Mouse (Mus musculus): ENCODE results near the gene Nrde2. TPM values are rescaled to one million over a fixed set of nuclear protein-coding genes. Genes with fewer than 3 reads are reported as not detected.
A peak's percentile ranks its signal among the peaks of the same experiment; 100 is the strongest.

Gene Nrde2
- polyA plus RNA-seq, 1 experiment: 0.22 TPM

- H3K4me1 ChIP-seq (ENCODE audit: control insufficient read depth): peaks cover 30% of the 10 kb centered on the region
- H3K4me3 ChIP-seq (replicated peaks): no peak overlapping the region
- no peak for TF ChIP-seq GATA1 (IDR thresholded peaks at IDR 0.05; ENCODE audit: low read length)
- TF ChIP-seq TAL1 (IDR thresholded peaks at IDR 0.05; ENCODE audit: low read length): no peak
- peaks cover 5% of the 10 kb centered on the region for H3K9me3 ChIP-seq (ENCODE audit: control insufficient read depth, low read length)
- no peaks in the 10 kb centered on the region for H3K36me3 ChIP-seq (ENCODE audit: control insufficient read depth)
- H3K27me3 ChIP-seq (ENCODE audit: control insufficient read depth): no peaks in the 10 kb centered on the region; the same call in 1 of the 2 replicates
Observed at GRCm38 (mm10) chr12:100183970-100184369, 24.5 kb upstream of the Nrde2 start.

- Histone ChIP-seq H3K4me1 (ENCODE audit: control insufficient read depth) (peaks cover 19% of the 10 kb centered on the region), H3K9me3 (ENCODE audit: control insufficient read depth, low read length) (peaks cover 5% of the 10 kb centered on the region), H3K36me3 (ENCODE audit: control insufficient read depth) (no peaks in the 10 kb centered on the region), H3K27me3 (ENCODE audit: control insufficient read depth) (no peaks in the 10 kb centered on the region; the same call in 1 of the 2 replicates), H3K4me3 (replicated peaks) (no peak overlapping the region)
- TF ChIP-seq TAL1 (IDR thresholded peaks at IDR 0.05; ENCODE audit: low read length): no peak
- no peak for TF ChIP-seq GATA1 (IDR thresholded peaks at IDR 0.05; ENCODE audit: low read length)
Observed at GRCm38 (mm10) chr12:100182676-100183075, 23.2 kb upstream of the Nrde2 start.

GRCm38 (mm10) chr12:100180802-100181201, 21.3 kb upstream of the Nrde2 start:
- H3K4me3 ChIP-seq (replicated peaks): no peak overlapping the region
- TF ChIP-seq TAL1 (IDR thresholded peaks at IDR 0.05; ENCODE audit: low read length): no peak
- TF ChIP-seq GATA1 (IDR thresholded peaks at IDR 0.05; ENCODE audit: low read length): no peak
- H3K36me3 ChIP-seq (ENCODE audit: control insufficient read depth): no peaks in the 10 kb centered on the region
- H3K4me1 ChIP-seq (ENCODE audit: control insufficient read depth): peaks cover 5% of the 10 kb centered on the region
- peaks cover 5% of the 10 kb centered on the region for H3K9me3 ChIP-seq (ENCODE audit: control insufficient read depth, low read length)
- H3K27me3 ChIP-seq (ENCODE audit: control insufficient read depth): no peaks in the 10 kb centered on the region; the same call in 1 of the 2 replicates

- H3K4me3 ChIP-seq (replicated peaks): no peak overlapping the region
- no peaks in the 10 kb centered on the region for H3K4me1 ChIP-seq (ENCODE audit: control insufficient read depth)
- H3K9me3 ChIP-seq (ENCODE audit: control insufficient read depth, low read length): peaks cover 5% of the 10 kb centered on the region
- TF ChIP-seq GATA1 (IDR thresholded peaks at IDR 0.05; ENCODE audit: low read length): no peak
- TF ChIP-seq TAL1 (IDR thresholded peaks at IDR 0.05; ENCODE audit: low read length): no peak
- H3K36me3 ChIP-seq (ENCODE audit: control insufficient read depth): no peaks in the 10 kb centered on the region
- no peaks in the 10 kb centered on the region; the same call in 1 of the 2 replicates for H3K27me3 ChIP-seq (ENCODE audit: control insufficient read depth)
Observed at GRCm38 (mm10) chr12:100178898-100179440, 19.5 kb upstream of the Nrde2 start.

- no peaks in the 10 kb centered on the region for H3K27me3 ChIP-seq (ENCODE audit: control insufficient read depth)
- H3K4me3 ChIP-seq (replicated peaks): no peak overlapping the region
- H3K9me3 ChIP-seq (ENCODE audit: control insufficient read depth, low read length): no peaks in the 10 kb centered on the region
- no peaks in the 10 kb centered on the region for H3K36me3 ChIP-seq (ENCODE audit: control insufficient read depth)
- TF ChIP-seq GATA1 (IDR thresholded peaks at IDR 0.05; ENCODE audit: low read length) (no peak), TAL1 (IDR thresholded peaks at IDR 0.05; ENCODE audit: low read length) (no peak)
- H3K4me1 ChIP-seq (ENCODE audit: control insufficient read depth): no peaks in the 10 kb centered on the region
Observed at GRCm38 (mm10) chr12:100176469-100177056, 17.1 kb upstream of the Nrde2 start.

- TF ChIP-seq TAL1 (IDR thresholded peaks at IDR 0.05; ENCODE audit: low read length) (no peak), GATA1 (IDR thresholded peaks at IDR 0.05; ENCODE audit: low read length) (no peak)
- H3K4me3 ChIP-seq (replicated peaks): no peak overlapping the region
- no peaks in the 10 kb centered on the region for H3K36me3 ChIP-seq (ENCODE audit: control insufficient read depth)
- H3K9me3 ChIP-seq (ENCODE audit: control insufficient read depth, low read length): no peaks in the 10 kb centered on the region
- H3K27me3 ChIP-seq (ENCODE audit: control insufficient read depth): peaks cover 2% of the 10 kb centered on the region; the same call in 1 of the 2 replicates
- peaks cover 12% of the 10 kb centered on the region for H3K4me1 ChIP-seq (ENCODE audit: control insufficient read depth)
Observed at GRCm38 (mm10) chr12:100172481-100172880, 13.0 kb upstream of the Nrde2 start.

- TF ChIP-seq TAL1 (IDR thresholded peaks at IDR 0.05; ENCODE audit: low read length): no peak
- TF ChIP-seq GATA1 (IDR thresholded peaks at IDR 0.05; ENCODE audit: low read length): no peak
- H3K27me3 ChIP-seq (ENCODE audit: control insufficient read depth): peaks cover 2% of the 10 kb centered on the region; the same call in 1 of the 2 replicates
- H3K4me1 ChIP-seq (ENCODE audit: control insufficient read depth): peaks cover 12% of the 10 kb centered on the region
- no peaks in the 10 kb centered on the region for H3K36me3 ChIP-seq (ENCODE audit: control insufficient read depth)
- H3K4me3 ChIP-seq (replicated peaks): peak overlapping the region; percentile 30
- H3K9me3 ChIP-seq (ENCODE audit: control insufficient read depth, low read length): no peaks in the 10 kb centered on the region
Observed at GRCm38 (mm10) chr12:100167931-100168871, 8.7 kb upstream of the Nrde2 start.

- Histone ChIP-seq H3K36me3 (ENCODE audit: control insufficient read depth) (no peaks in the 10 kb centered on the region), H3K4me3 (replicated peaks) (no peak overlapping the region), H3K4me1 (ENCODE audit: control insufficient read depth) (peaks cover 12% of the 10 kb centered on the region), H3K9me3 (ENCODE audit: control insufficient read depth, low read length) (no peaks in the 10 kb centered on the region), H3K27me3 (ENCODE audit: control insufficient read depth) (peaks cover 2% of the 10 kb centered on the region; the same call in 1 of the 2 replicates)
- TF ChIP-seq GATA1 (IDR thresholded peaks at IDR 0.05; ENCODE audit: low read length): no peak
- no peak for TF ChIP-seq TAL1 (IDR thresholded peaks at IDR 0.05; ENCODE audit: low read length)
Observed at GRCm38 (mm10) chr12:100167502-100167901, 8.0 kb upstream of the Nrde2 start.

- no peaks in the 10 kb centered on the region for H3K36me3 ChIP-seq (ENCODE audit: control insufficient read depth)
- no peak for TF ChIP-seq GATA1 (IDR thresholded peaks at IDR 0.05; ENCODE audit: low read length)
- no peak for TF ChIP-seq TAL1 (IDR thresholded peaks at IDR 0.05; ENCODE audit: low read length)
- H3K4me1 ChIP-seq (ENCODE audit: control insufficient read depth): peaks cover 12% of the 10 kb centered on the region
- H3K4me3 ChIP-seq (replicated peaks): no peak overlapping the region
- H3K27me3 ChIP-seq (ENCODE audit: control insufficient read depth): peaks cover 2% of the 10 kb centered on the region; the same call in 1 of the 2 replicates
- no peaks in the 10 kb centered on the region for H3K9me3 ChIP-seq (ENCODE audit: control insufficient read depth, low read length)
Observed at GRCm38 (mm10) chr12:100166939-100167338, 7.5 kb upstream of the Nrde2 start.

Data from erythroblast, embryonic 14.5 days (primary cell).